Mouse (Mus musculus) thymus, adult 2 months (tissue): ENCODE data around the gene Zbtb17. TPM values are rescaled to one million over a fixed set of nuclear protein-coding genes. Genes with fewer than 3 reads are reported as not detected.

ENCODE experiments used
- DNase-seq: peaks from one replicate; pipeline ENCODE4 v3.0.0; 2021
- H3K27ac ChIP-seq: fragments of 200-500 bp; 2 replicates; pipeline ENCODE4 v1.5.1; 2012; ENCODE audit warnings: low read length, control low read depth; ENCODE audit not compliant: control insufficient read depth, insufficient read depth
- H3K27me3 ChIP-seq: fragments of 200-500 bp; 2 replicates; pipeline ENCODE4 v1.6.1; 2012; ENCODE audit warnings: mild to moderate bottlenecking, low read length, moderate library complexity, mixed read lengths; ENCODE audit not compliant: control insufficient read depth, insufficient read depth
- H3K36me3 ChIP-seq: fragments of 200-500 bp; 2 replicates; pipeline ENCODE4 v1.6.1; 2012; ENCODE audit warnings: mild to moderate bottlenecking, low read length, moderate library complexity; ENCODE audit not compliant: control insufficient read depth, insufficient read depth
- H3K4me1 ChIP-seq: fragments of 200-500 bp; replicated peaks from 2 replicates; pipeline ENCODE4 v1.6.1; 2012; ENCODE audit warnings: low read length; ENCODE audit not compliant: control insufficient read depth, insufficient read depth
- H3K4me3 ChIP-seq: fragments of 200-500 bp; 2 replicates; pipeline ENCODE4 v1.5.1; 2012; ENCODE audit warnings: mild to moderate bottlenecking, low read length, control low read depth, moderate library complexity; ENCODE audit not compliant: control insufficient read depth, insufficient read depth
- CTCF ChIP-seq: fragments of 200-500 bp; IDR thresholded peaks from 2 replicates; pipeline ENCODE4 v1.5.1; 2012; ENCODE audit warnings: mild to moderate bottlenecking, control low read depth, low read length, moderate library complexity, borderline replicate concordance; ENCODE audit not compliant: control insufficient read depth, poor library complexity, insufficient read depth; ENCODE audit errors: extremely low read depth
- POLR2A ChIP-seq: fragments of 200-500 bp; IDR thresholded peaks from 2 replicates; pipeline ENCODE4 v1.6.1; 2012; ENCODE audit warnings: mild to moderate bottlenecking, low read length, control low read depth, moderate library complexity; ENCODE audit not compliant: control insufficient read depth, poor library complexity, insufficient read depth; ENCODE audit errors: extremely low read depth
- WGBS: fragments of 180-500 bp; shearing (Covaris S2); methylation state at CpG from one replicate; pipeline ENCODE4 v1.1.7; 2018; 5-methylcytosine and 5-hydroxymethylcytosine counted together
- polyA plus RNA-seq: library from polyadenylated mRNA; depleted of rRNA; stranded (reverse); fragments of >200 nt; gene quantifications from 2 replicates; pipeline ENCODE4 v1.2.3, GENCODE M21; 2012

The Zbtb17 gene
- polyA plus RNA-seq, 1 experiment, result 98.6 TPM

GRCm38 (mm10) chr4:141458236-141458635, 13.8 kb downstream of the Zbtb17 start:
- Histone ChIP-seq H3K27ac (no peak overlapping the region), H3K4me3 (no peak overlapping the region), H3K27me3 (no peaks in the 10 kb centered on the region), H3K4me1 (peaks cover 19% of the 10 kb centered on the region), H3K36me3 (no peaks in the 10 kb centered on the region)
- WGBS, result 92% methylated on average over 7 of the region's 7 CpGs
- TF ChIP-seq CTCF, result no peak
- TF ChIP-seq POLR2A, result no peak
- no peak for DNase-seq

GRCm38 (mm10) chr4:141458888-141459287, 14.4 kb downstream of the Zbtb17 start:
- H3K36me3 ChIP-seq, result peaks cover 5% of the 10 kb centered on the region; the same call in 1 of the 2 replicates
- 97% methylated on average over 3 of the region's 3 CpGs for WGBS
- peaks cover 17% of the 10 kb centered on the region for H3K4me1 ChIP-seq
- no peak for TF ChIP-seq CTCF
- TF ChIP-seq POLR2A, result no peak
- no peak overlapping the region for H3K27ac ChIP-seq
- H3K4me3 ChIP-seq, result no peak overlapping the region
- H3K27me3 ChIP-seq, result no peaks in the 10 kb centered on the region
- DNase-seq, result no peak

DNA sequence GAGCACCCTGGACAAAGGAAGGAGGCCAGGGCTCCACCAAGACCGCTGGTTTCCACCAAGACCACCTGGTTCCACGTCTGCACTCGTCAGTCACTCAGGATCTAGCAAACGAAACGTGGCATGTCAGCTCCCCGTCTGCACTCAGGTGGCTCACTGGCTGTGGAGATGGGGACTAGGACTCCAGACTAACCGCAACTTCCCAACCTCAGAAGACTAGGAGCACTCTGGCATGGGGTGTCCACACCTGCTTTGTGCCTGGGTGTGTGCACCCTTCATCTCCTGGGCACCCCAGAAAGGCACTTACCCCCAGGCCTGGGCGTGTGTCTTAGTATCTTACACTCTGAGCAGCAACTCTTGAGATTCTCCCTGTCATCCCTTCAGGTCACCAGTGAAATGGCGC, 15.3 kb downstream of the Zbtb17 start:
- TF ChIP-seq CTCF (no peak), POLR2A (no peak)
- H3K27me3 ChIP-seq, result no peaks in the 10 kb centered on the region
- no peak overlapping the region for H3K27ac ChIP-seq
- peaks cover 13% of the 10 kb centered on the region for H3K36me3 ChIP-seq
- peaks cover 10% of the 10 kb centered on the region for H3K4me1 ChIP-seq
- DNase-seq, result no peak
- WGBS, result 99% methylated on average over 9 of the region's 9 CpGs
- H3K4me3 ChIP-seq, result no peak overlapping the region

DNA sequence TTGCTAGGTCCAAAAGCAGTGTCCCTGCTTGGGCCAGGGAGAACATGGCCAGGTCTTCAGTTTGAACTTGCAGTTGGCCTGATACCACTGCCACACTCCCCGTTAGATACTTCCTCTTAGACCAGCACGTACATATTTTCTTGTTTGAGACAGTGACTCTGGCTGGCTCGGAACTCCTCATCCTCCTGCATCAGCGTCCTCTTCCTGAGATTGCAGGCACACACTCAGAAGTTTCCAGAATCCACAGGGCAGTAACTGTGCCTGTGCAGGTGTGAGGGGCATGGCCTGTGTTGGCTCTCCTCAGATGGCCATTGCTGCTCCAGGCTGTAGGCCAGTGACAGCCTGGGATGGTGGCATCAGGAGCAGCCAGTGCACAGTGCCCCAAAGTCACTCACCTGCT, 16.0 kb downstream of the Zbtb17 start:
- Histone ChIP-seq H3K36me3 (peaks cover 20% of the 10 kb centered on the region), H3K4me1 (peaks cover 3% of the 10 kb centered on the region), H3K27me3 (no peaks in the 10 kb centered on the region), H3K27ac (no peak overlapping the region), H3K4me3 (no peak overlapping the region)
- no peak for DNase-seq
- 84% methylated on average over 4 of the region's 4 CpGs for WGBS
- TF ChIP-seq CTCF, result no peak
- no peak for TF ChIP-seq POLR2A

DNA sequence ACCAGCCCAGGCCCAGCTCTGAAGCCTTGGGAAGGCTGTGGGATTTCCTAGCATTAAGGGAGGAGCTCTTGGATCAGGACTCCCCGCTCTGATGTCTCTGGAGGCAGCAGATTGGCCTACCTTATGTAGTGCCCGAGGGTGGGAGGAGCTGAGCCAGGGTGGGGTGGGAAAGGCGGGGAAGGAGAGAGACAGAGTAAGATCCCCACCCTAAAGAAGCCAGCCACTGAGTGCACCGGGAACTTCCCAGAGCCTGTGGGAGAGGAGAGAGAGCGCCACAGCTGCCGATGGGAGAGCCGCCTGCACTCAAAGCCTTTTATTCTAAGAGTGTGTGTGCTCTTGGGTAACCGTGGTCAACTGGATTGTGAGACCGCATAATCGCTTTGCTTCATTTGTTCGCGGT, 16.6 kb downstream of the Zbtb17 start:
- Histone ChIP-seq H3K27ac (no peak overlapping the region), H3K27me3 (no peaks in the 10 kb centered on the region), H3K4me3 (no peak overlapping the region), H3K36me3 (peaks cover 26% of the 10 kb centered on the region), H3K4me1 (no peaks in the 10 kb centered on the region)
- 95% methylated on average over 12 of the region's 12 CpGs for WGBS
- DNase-seq, result no peak
- TF ChIP-seq CTCF, result no peak
- no peak for TF ChIP-seq POLR2A

GRCm38 (mm10) chr4:141461576-141461975, 17.1 kb downstream of the Zbtb17 start:
- Histone ChIP-seq H3K27me3 (no peaks in the 10 kb centered on the region), H3K4me3 (no peak overlapping the region), H3K36me3 (peaks cover 31% of the 10 kb centered on the region), H3K4me1 (no peaks in the 10 kb centered on the region), H3K27ac (no peak overlapping the region)
- no peak for DNase-seq
- 95% methylated on average over 12 of the region's 12 CpGs for WGBS
- TF ChIP-seq CTCF, result no peak
- no peak for TF ChIP-seq POLR2A

GRCm38 (mm10) chr4:141463472-141463871, 19.0 kb downstream of the Zbtb17 start:
- TF ChIP-seq POLR2A (no peak), CTCF (no peak)
- 98% methylated on average over 14 of the region's 14 CpGs for WGBS
- Histone ChIP-seq H3K27ac (no peak overlapping the region), H3K27me3 (no peaks in the 10 kb centered on the region), H3K4me1 (no peaks in the 10 kb centered on the region), H3K4me3 (no peak overlapping the region), H3K36me3 (peaks cover 33% of the 10 kb centered on the region)
- DNase-seq, result no peak
